9 mouse cellular contexts compared by ENCODE assay signal in genomic region chr4:134580351-134581148, GRCm38 (mm10). TPM values are rescaled to one million over a fixed set of nuclear protein-coding genes. Genes with fewer than 3 reads are reported as not detected.
A peak's percentile ranks its signal among the peaks of the same experiment; 100 is the strongest.
DNase-seq lines count a peak whose midpoint lies in the region; ATAC-seq and TF ChIP-seq lines count a peak whose summit lies in the region.
"Had no signal": no experiment of that assay in that cellular context is flagged by ENCODE, and none has a peak within 500 bp of the region (broad histone marks: within the 10 kb centered on the region; RNA-seq: fewer than 3 reads in every experiment).

No protein-coding gene starts in this region.

- no peaks in the 10 kb centered on the region for H3K9me3 ChIP-seq in heart, embryonic 11.5 days (replicated peaks; ENCODE audit: control insufficient read depth, low read length)
- H3K9me3 ChIP-seq in neural tube, embryonic 12.5 days, result no peaks in the 10 kb centered on the region

- H3K36me3 ChIP-seq in heart, embryonic 11.5 days (ENCODE audit: control insufficient read depth, insufficient read depth, low read length), result no peaks in the 10 kb centered on the region
- H3K36me3 ChIP-seq in heart, adult 2 months (ENCODE audit: control insufficient read depth, insufficient read depth, low read length), result no peaks in the 10 kb centered on the region
- H3K36me3 ChIP-seq in neural tube, embryonic 12.5 days, result no peaks in the 10 kb centered on the region

- ATAC-seq in heart, embryonic 11.5 days (replicated peaks; ENCODE audit: insufficient number of reproducible peaks, low FRiP score, low TSS enrichment), result no peak
- ATAC-seq in neural tube, embryonic 12.5 days (ENCODE audit: low FRiP score, low read depth), result 0 out of 2 replicates have a peak, but pooled peaks have one; percentile 54

- no peaks in the 10 kb centered on the region for H3K79me2 ChIP-seq in heart, adult 2 months (replicated peaks; ENCODE audit: control insufficient read depth, insufficient read depth, low read length)

- no peak overlapping the region for H3K27ac ChIP-seq in heart, embryonic 11.5 days (ENCODE audit: low read depth, low read length)
- no peak overlapping the region for H3K27ac ChIP-seq in heart, adult 2 months
- peak overlapping the region; percentile 89 for H3K27ac ChIP-seq in layer of hippocampus, adult 2 months
- no peak overlapping the region for H3K27ac ChIP-seq in neural tube, embryonic 12.5 days

- no peak for TF ChIP-seq EP300 in heart, adult 2 months (IDR thresholded peaks at IDR 0.05; ENCODE audit: insufficient read depth, low read depth, low read length)

- H3K9ac ChIP-seq in heart, embryonic 11.5 days (ENCODE audit: low read depth, low read length), result peak overlapping the region; percentile 61; the same call in 1 of the 2 replicates
- no peak overlapping the region for H3K9ac ChIP-seq in heart, adult 2 months (ENCODE audit: low read depth, low read length)
- H3K9ac ChIP-seq in neural tube, embryonic 12.5 days, result 0 out of 2 replicates have a peak overlapping the region, but pooled peaks have one; percentile 21

- intact Hi-C loops in heart, adult 2 months (cut with DNase I), result no loop called here

- peaks cover 31% of the 10 kb centered on the region for H3K4me1 ChIP-seq in heart, embryonic 11.5 days (ENCODE audit: control insufficient read depth, insufficient read depth, low read length)
- peaks cover 1% of the 10 kb centered on the region; the same call in 1 of the 2 replicates for H3K4me1 ChIP-seq in heart, adult 2 months (ENCODE audit: control insufficient read depth, insufficient read depth, low read length)
- H3K4me1 ChIP-seq in neural tube, embryonic 12.5 days, result peaks cover 38% of the 10 kb centered on the region

- no peak for TF ChIP-seq POLR2A in heart, adult 2 months (IDR thresholded peaks at IDR 0.05; ENCODE audit: insufficient read depth, low read depth, low read length)

- no peak for TF ChIP-seq CTCF in heart, adult 2 months (IDR thresholded peaks at IDR 0.05)
- TF ChIP-seq CTCF in layer of hippocampus, adult 2 months (conservative IDR thresholded peaks at IDR 0.05), result 0 out of 2 replicates have a peak, but pooled peaks have one; percentile 7

- no peak overlapping the region for H3K4me2 ChIP-seq in heart, embryonic 11.5 days
- H3K4me2 ChIP-seq in neural tube, embryonic 12.5 days (replicated peaks), result no peak overlapping the region

- H3K27me3 ChIP-seq in heart, embryonic 11.5 days (ENCODE audit: control insufficient read depth, insufficient read depth, low read length), result no peaks in the 10 kb centered on the region; the same call in 1 of the 2 replicates
- H3K27me3 ChIP-seq in heart, adult 2 months (ENCODE audit: control insufficient read depth, insufficient read depth, low read length), result no peaks in the 10 kb centered on the region
- H3K27me3 ChIP-seq in neural tube, embryonic 12.5 days (replicated peaks), result 0 out of 2 replicates have a peak, but pooled peaks cover 2% of the 10 kb centered on the region

- WGBS in heart, embryonic 11.5 days (ENCODE audit: insufficient replicate concordance), result 74% methylated on average over 15 of the region's 15 CpGs
- 74% methylated on average over 15 of the region's 15 CpGs for WGBS in heart, adult 2 months
- 75% methylated on average over 15 of the region's 15 CpGs for WGBS in neural tube, embryonic 12.5 days

- H3K4me3 ChIP-seq in heart, embryonic 11.5 days (ENCODE audit: low read depth, low read length), result no peak overlapping the region
- H3K4me3 ChIP-seq in heart, adult 2 months, result no peak overlapping the region
- H3K4me3 ChIP-seq in layer of hippocampus, adult 2 months, result no peak overlapping the region
- H3K4me3 ChIP-seq in neural tube, embryonic 12.5 days, result no peak overlapping the region

- DNase-seq in heart, adult 2 months, result no peak
- DNase-seq in cerebellum, postnatal 25 days, result peak; percentile 79 to 80
- peak; percentile 88 to 90 for DNase-seq in layer of hippocampus, adult 2 months (ENCODE audit: low spot score in 2 of 2)
- no peak for DNase-seq in lung, adult 18-20 months
- DNase-seq in thymus, postnatal 10 days (ENCODE audit: low spot score in 2 of 2), result no peak
- DNase-seq in lung, postnatal 25 days (ENCODE audit: low spot score), result no peak
- DNase-seq: thymus, postnatal 36 days had no signal

RNA-seq across cellular contexts. Expression of gene Selenon, which starts 28.6 kb away (rescaled TPM):
- 22.4 and 25.3 TPM in 2 replicates for polyA plus RNA-seq in heart, embryonic 11.5 days (2014; fragmentation: Nextera tagmentation; extraction: Ambion mirVana)
- total RNA-seq in heart, adult 2 months (2021), result 10 to 100 TPM; 18.6 to 19.9 TPM
- 22.5 and 23.6 TPM in 2 replicates for polyA plus RNA-seq in heart, adult 2 months (2012; rRNA removed)
- 10 to 100 TPM; 17.3 to 19.7 TPM for total RNA-seq in layer of hippocampus, adult 2 months (2021)
- 47.5 and 53.0 TPM in 2 replicates for polyA plus RNA-seq in neural tube, embryonic 12.5 days (2016; fragmentation: Nextera tagmentation; extraction: Ambion mirVana)

RNA-seq across cellular contexts. Expression of gene Mtfr1l, which starts 45.4 kb away (rescaled TPM):
- 167 and 177 TPM in 2 replicates for polyA plus RNA-seq in heart, embryonic 11.5 days (2014; fragmentation: Nextera tagmentation; extraction: Ambion mirVana)
- total RNA-seq in heart, adult 2 months (2021), result 100 to 1,000 TPM; 170 to 191 TPM
- polyA plus RNA-seq in heart, adult 2 months (2012; rRNA removed), result 196 and 278 TPM in 2 replicates
- 10 to 100 TPM; 69.3 to 72.5 TPM for total RNA-seq in layer of hippocampus, adult 2 months (2021)
- 135 and 138 TPM in 2 replicates for polyA plus RNA-seq in neural tube, embryonic 12.5 days (2016; fragmentation: Nextera tagmentation; extraction: Ambion mirVana)

Comparison
In these comparisons a context has a peak if more than half of its experiments do, and no peak if none do; other contexts are left out.
1. DNase-seq: peak in cerebellum, postnatal 25 days (2 of 2) and layer of hippocampus, adult 2 months (2 of 2); none in heart, adult 2 months (0 of 2), lung, adult 18-20 months (0 of 2), thymus, postnatal 10 days (0 of 2) and lung, postnatal 25 days (single experiment).